In the genomic region with DNA sequence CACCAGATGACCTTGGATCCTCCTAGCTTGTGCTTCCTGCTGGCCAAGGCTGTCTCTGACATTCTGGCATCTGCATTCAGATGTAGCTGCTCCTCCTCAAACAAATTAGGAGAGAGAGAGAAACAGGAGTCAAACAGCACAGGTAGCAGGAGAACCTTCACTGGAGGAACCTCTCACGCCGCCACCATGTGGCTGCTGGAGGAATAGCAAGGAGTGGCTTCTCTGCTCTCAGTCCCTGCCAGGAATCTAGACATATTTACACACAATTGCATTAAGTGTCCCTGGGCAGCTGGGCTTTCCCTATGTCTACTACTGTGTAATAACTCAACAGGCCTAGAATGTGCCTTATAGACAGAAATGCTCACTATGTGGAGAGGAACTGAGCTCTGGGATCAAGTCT, we compare ENCODE assay signal across 9 mouse cellular contexts. TPM values are rescaled to one million over a fixed set of nuclear protein-coding genes. Genes with fewer than 3 reads are reported as not detected.
DNase-seq lines count a peak whose midpoint lies in the region; ATAC-seq and TF ChIP-seq lines count a peak whose summit lies in the region.
"Not testable (repeated sequence)": the region's sequence is repeated elsewhere in the genome, so short reads cannot be mapped to it uniquely, and the experiment has no call there.
"Had no signal": no experiment of that assay in that cellular context is flagged by ENCODE, and none has a peak within 500 bp of the region (broad histone marks: within the 10 kb centered on the region; RNA-seq: fewer than 3 reads in every experiment).

No protein-coding gene starts in this region.

- TF ChIP-seq CTCF in brain, embryonic 14.5 days (IDR thresholded peaks at IDR 0.05; ENCODE audit: borderline replicate concordance, extremely low read depth, insufficient read depth, insufficient read length), result peak; percentile 65; the same call in 1 of the 2 replicates
- 0 out of 2 replicates have a peak, but pooled peaks have one; percentile 19 for TF ChIP-seq CTCF in embryonic fibroblast, embryonic 13.5 days (IDR thresholded peaks at IDR 0.05; ENCODE audit: borderline replicate concordance, insufficient read depth, low read length)

- not testable (repeated sequence) for H3K36me3 ChIP-seq in hindbrain, embryonic 14.5 days (replicated peaks; ENCODE audit: control insufficient read depth, insufficient read depth)

- not testable (repeated sequence) for TF ChIP-seq POLR2A in brain, embryonic 14.5 days (IDR thresholded peaks at IDR 0.05; ENCODE audit: borderline replicate concordance, extremely low read depth, insufficient read depth, insufficient read length, poor library complexity, severe bottlenecking); embryonic fibroblast, embryonic 13.5 days (IDR thresholded peaks at IDR 0.05; ENCODE audit: low read depth, low read length)

- not testable (repeated sequence) for H3K27me3 ChIP-seq in hindbrain, embryonic 14.5 days (ENCODE audit: control insufficient read depth, insufficient read depth, low read length)

- 0% methylated on average over 2 of the region's 2 CpGs for WGBS in hindbrain, embryonic 14.5 days

- H3K27ac ChIP-seq in embryonic fibroblast, embryonic 13.5 days (ENCODE audit: insufficient read depth, low read length); hindbrain, embryonic 14.5 days: not testable (repeated sequence)

- ATAC-seq in hindbrain, embryonic 14.5 days (ENCODE audit: low FRiP score), result not testable (repeated sequence)

- H3K4me1 ChIP-seq in embryonic fibroblast, embryonic 13.5 days (ENCODE audit: control insufficient read depth, insufficient read depth, low read length); hindbrain, embryonic 14.5 days (replicated peaks; ENCODE audit: control insufficient read depth, insufficient read depth, low read length): not testable (repeated sequence)

- H3K4me2 ChIP-seq in hindbrain, embryonic 14.5 days (replicated peaks), result not testable (repeated sequence)

- DNase-seq in ES-CJ7 (ENCODE audit: low read depth, low spot score), result peak; percentile 24
- DNase-seq in brain, embryonic 14.5 days (ENCODE audit: low read depth), result peak; percentile 44
- DNase-seq in hindbrain, embryonic 14.5 days (ENCODE audit: low spot score), result peak; percentile 69
- peak; percentile 12 to 70 for DNase-seq in kidney, postnatal 36 days
- DNase-seq in lung, postnatal 14 days, result peak; percentile 40
- peak; percentile 28 for DNase-seq in ovary, postnatal 36 days (ENCODE audit: low spot score)
- peak; percentile 69 for DNase-seq in thymus, postnatal 4 days

- not testable (repeated sequence) for H3K9me3 ChIP-seq in hindbrain, embryonic 14.5 days (ENCODE audit: control insufficient read depth, low read length)

- not testable (repeated sequence) for H3K9ac ChIP-seq in hindbrain, embryonic 14.5 days

- H3K4me3 ChIP-seq in embryonic fibroblast, embryonic 13.5 days (ENCODE audit: insufficient read depth, low read length); hindbrain, embryonic 14.5 days (replicated peaks; ENCODE audit: low read length): not testable (repeated sequence)

RNA-seq across cellular contexts. Expression of a gene that starts 3.1 kb away (rescaled TPM):
- polyA plus RNA-seq in brain, embryonic 14.5 days (2012; rRNA removed), result not detected in 2 replicates
- polyA plus RNA-seq in embryonic fibroblast, embryonic 13.5 days (2011; ENCODE audit: insufficient read length, low read depth, missing spikeins), result not detected in 2 replicates
- polyA plus RNA-seq in hindbrain, embryonic 14.5 days (2014; fragmentation: Nextera tagmentation; extraction: Ambion mirVana), result not detected in 2 replicates

RNA-seq across cellular contexts. Expression of a gene that starts 9.5 kb away (rescaled TPM):
- not detected in 2 replicates for polyA plus RNA-seq in brain, embryonic 14.5 days (2012; rRNA removed)
- polyA plus RNA-seq in embryonic fibroblast, embryonic 13.5 days (2011; ENCODE audit: insufficient read length, low read depth, missing spikeins), result not detected in 2 replicates
- not detected in 2 replicates for polyA plus RNA-seq in hindbrain, embryonic 14.5 days (2014; fragmentation: Nextera tagmentation; extraction: Ambion mirVana)

RNA-seq across cellular contexts. Expression of a gene that starts 19.7 kb away (rescaled TPM):
- not detected in 2 replicates for polyA plus RNA-seq in brain, embryonic 14.5 days (2012; rRNA removed)
- not detected in 2 replicates for polyA plus RNA-seq in embryonic fibroblast, embryonic 13.5 days (2011; ENCODE audit: insufficient read length, low read depth, missing spikeins)
- not detected in 2 replicates for polyA plus RNA-seq in hindbrain, embryonic 14.5 days (2014; fragmentation: Nextera tagmentation; extraction: Ambion mirVana)

RNA-seq across cellular contexts. Expression of a gene that starts 35.7 kb away (rescaled TPM):
- not detected in 2 replicates for polyA plus RNA-seq in brain, embryonic 14.5 days (2012; rRNA removed)
- not detected in 2 replicates for polyA plus RNA-seq in embryonic fibroblast, embryonic 13.5 days (2011; ENCODE audit: insufficient read length, low read depth, missing spikeins)
- polyA plus RNA-seq in hindbrain, embryonic 14.5 days (2014; fragmentation: Nextera tagmentation; extraction: Ambion mirVana), result not detected in 2 replicates
- polyA plus RNA-seq: embryonic facial prominence, embryonic 15.5 days had no signal

RNA-seq across cellular contexts. Expression of a gene that starts 53.0 kb away (rescaled TPM):
- not detected in 2 replicates for polyA plus RNA-seq in brain, embryonic 14.5 days (2012; rRNA removed)
- polyA plus RNA-seq in embryonic fibroblast, embryonic 13.5 days (2011; ENCODE audit: insufficient read length, low read depth, missing spikeins), result not detected in 2 replicates
- not detected in 2 replicates for polyA plus RNA-seq in hindbrain, embryonic 14.5 days (2014; fragmentation: Nextera tagmentation; extraction: Ambion mirVana)
